In genomic region chr7:66170802-66171505, GRCm38 (mm10) we compare ENCODE assay signal across 28 mouse cellular contexts.
"Had no signal": no experiment of that assay in that cellular context is flagged by ENCODE, and none has a peak within 500 bp of the region (broad histone marks: within the 10 kb centered on the region; RNA-seq: fewer than 3 reads in every experiment).

No protein-coding gene starts in this region.

- ATAC-seq: hindbrain, embryonic 16.5 days; inflammation-experienced regulatory T-cells, adult 6 months; intestine, embryonic 15.5 days; intestine, postnatal 0 days had no signal

- H3K4me3 ChIP-seq: gastrocnemius, adult 2 months; heart, adult 2 months; heart, embryonic 13.5 days; heart, embryonic 15.5 days; hindbrain, embryonic 10.5 days; hindbrain, embryonic 12.5 days; intestine, embryonic 15.5 days; layer of hippocampus, adult 2 months; left cerebral cortex, adult 2 months; limb, embryonic 10.5 days; limb, embryonic 12.5 days; liver, embryonic 13.5 days; liver, embryonic 15.5 days had no signal

- H3K9me3 ChIP-seq: heart, embryonic 13.5 days; heart, embryonic 15.5 days; hindbrain, embryonic 10.5 days; hindbrain, embryonic 12.5 days; intestine, embryonic 15.5 days; limb, embryonic 10.5 days; limb, embryonic 12.5 days; liver, embryonic 13.5 days; liver, embryonic 15.5 days had no signal

- H3K9ac ChIP-seq: heart, embryonic 13.5 days; heart, embryonic 15.5 days; hindbrain, embryonic 12.5 days; hindbrain, embryonic 14.5 days; intestine, embryonic 15.5 days; limb, embryonic 12.5 days; liver, embryonic 13.5 days; liver, embryonic 15.5 days had no signal

- H3K4me1 ChIP-seq: hindbrain, embryonic 10.5 days; hindbrain, embryonic 12.5 days; intestine, embryonic 15.5 days; limb, embryonic 10.5 days; limb, embryonic 12.5 days had no signal

- DNase-seq: gastrocnemius, adult 2 months; gastrocnemius, postnatal 10 days; gastrocnemius, postnatal 25 days; heart, adult 2 months; heart, postnatal 14 days; heart, postnatal 4 days; kidney, adult 18-20 months; kidney, adult 8-10 months; kidney, postnatal 10 days; kidney, postnatal 4 days; liver; liver, embryonic 13.5 days had no signal

- H3K27ac ChIP-seq: gastrocnemius, adult 2 months; heart, adult 2 months; heart, embryonic 13.5 days; heart, embryonic 15.5 days; hindbrain, embryonic 10.5 days; hindbrain, embryonic 12.5 days; hindbrain, embryonic 14.5 days; intestine, embryonic 15.5 days; layer of hippocampus, adult 2 months; left cerebral cortex, adult 2 months; limb, embryonic 10.5 days; limb, embryonic 12.5 days; liver, embryonic 13.5 days; liver, embryonic 15.5 days had no signal

- H3K4me2 ChIP-seq: heart, embryonic 11.5 days; heart, embryonic 13.5 days; heart, embryonic 15.5 days; hindbrain, embryonic 12.5 days; hindbrain, embryonic 14.5 days; intestine, embryonic 15.5 days; limb, embryonic 12.5 days; liver, embryonic 11.5 days; liver, embryonic 13.5 days; liver, embryonic 15.5 days had no signal

- H3K27me3 ChIP-seq: heart, embryonic 13.5 days; heart, embryonic 15.5 days; hindbrain, embryonic 12.5 days; intestine, embryonic 15.5 days; limb, embryonic 12.5 days; liver, embryonic 13.5 days; liver, embryonic 15.5 days had no signal
